In genomic region chr10:87865712-87866111, GRCm38 (mm10) we compare ENCODE assay signal across 21 mouse cellular contexts. TPM values are rescaled to one million over a fixed set of nuclear protein-coding genes. Genes with fewer than 3 reads are reported as not detected.
A peak's percentile ranks its signal among the peaks of the same experiment; 100 is the strongest.
DNase-seq lines count a peak whose midpoint lies in the region; ATAC-seq and TF ChIP-seq lines count a peak whose summit lies in the region.
"Had no signal": no experiment of that assay in that cellular context is flagged by ENCODE, and none has a peak within 500 bp of the region (broad histone marks: within the 10 kb centered on the region; RNA-seq: fewer than 3 reads in every experiment).

No protein-coding gene starts in this region.

- peak overlapping the region; percentile 18; the same call in 1 of the 2 replicates for H3K9ac ChIP-seq in liver, adult 2 months (ENCODE audit: low read depth, low read length)
- H3K9ac ChIP-seq in liver, embryonic 11.5 days (ENCODE audit: low read depth, low read length), result no peak overlapping the region
- H3K9ac ChIP-seq: embryonic facial prominence, embryonic 12.5 days; forebrain, embryonic 13.5 days; forebrain, embryonic 15.5 days; forebrain, postnatal 0 days had no signal

- no peaks in the 10 kb centered on the region for H3K27me3 ChIP-seq in liver, adult 2 months (ENCODE audit: control insufficient read depth, insufficient read depth, low read length)
- peaks cover 7% of the 10 kb centered on the region; the same call in 1 of the 2 replicates for H3K27me3 ChIP-seq in liver, embryonic 11.5 days (replicated peaks; ENCODE audit: control insufficient read depth, insufficient read depth, low read length)
- H3K27me3 ChIP-seq: CH12.LX; embryonic facial prominence, embryonic 12.5 days; forebrain, embryonic 15.5 days had no signal

- 72% methylated on average over 9 of the region's 9 CpGs for WGBS in liver, adult 2 months
- WGBS in liver, embryonic 11.5 days, result 92% methylated on average over 9 of the region's 9 CpGs

- ATAC-seq in liver, embryonic 11.5 days (replicated peaks; ENCODE audit: low FRiP score), result no peak
- ATAC-seq: CD4-positive, CD25-positive, alpha-beta regulatory T cell, adult 4 months; forebrain, embryonic 13.5 days; forebrain, embryonic 15.5 days; forebrain, postnatal 0 days had no signal

- H3K36me3 ChIP-seq in liver, adult 2 months (ENCODE audit: control insufficient read depth, insufficient read depth, low read length), result peaks cover 65% of the 10 kb centered on the region
- no peaks in the 10 kb centered on the region for H3K36me3 ChIP-seq in liver, embryonic 11.5 days (ENCODE audit: control insufficient read depth, insufficient read depth, low read length)
- H3K36me3 ChIP-seq: forebrain, embryonic 15.5 days; G1E had no signal

- TF ChIP-seq CTCF in liver, adult 2 months (IDR thresholded peaks at IDR 0.05; ENCODE audit: low read depth, low read length), result no peak

- peaks cover 7% of the 10 kb centered on the region; the same call in 1 of the 2 replicates for H3K79me2 ChIP-seq in liver, adult 2 months (ENCODE audit: control insufficient read depth, insufficient read depth, low read length)

- TF ChIP-seq POLR2A in liver, adult 2 months (IDR thresholded peaks at IDR 0.05; ENCODE audit: extremely low read depth, insufficient read depth, low read length), result no peak

- no peak overlapping the region for H3K4me3 ChIP-seq in liver, adult 2 months (ENCODE audit: insufficient read depth, low read depth, low read length)
- H3K4me3 ChIP-seq in liver, embryonic 11.5 days (ENCODE audit: low read depth, low read length), result no peak overlapping the region
- H3K4me3 ChIP-seq: embryonic facial prominence, embryonic 10.5 days; embryonic facial prominence, embryonic 12.5 days; forebrain, embryonic 13.5 days; forebrain, embryonic 15.5 days had no signal

- H3K4me1 ChIP-seq in liver, adult 2 months (ENCODE audit: control insufficient read depth, insufficient read depth, low read length), result peaks cover 39% of the 10 kb centered on the region
- no peaks in the 10 kb centered on the region for H3K4me1 ChIP-seq in liver, embryonic 11.5 days (replicated peaks; ENCODE audit: control insufficient read depth, insufficient read depth, low read length)

- DNase-seq in adrenal gland, postnatal 14 days, result peak; percentile 34
- DNase-seq in adrenal gland, adult 18-20 months (ENCODE audit: low spot score in 2 of 2), result no peak
- no peak for DNase-seq in liver, adult 2 months (ENCODE audit: extremely low read depth, low read depth, low spot score)
- no peak for DNase-seq in liver, embryonic 11.5 days (ENCODE audit: low spot score)
- peak; percentile 45 for DNase-seq in 3T3-L1 (ENCODE audit: low read depth, low spot score)
- DNase-seq in brain, adult 2 months (ENCODE audit: low read depth, low spot score), result peak; percentile 14
- no peak for DNase-seq in Muller cell, postnatal 12 days (ENCODE audit: inconsistent ontology term)
- DNase-seq: B cell, adult 2 months; cerebellum, adult 11-12 months; cerebellum, adult 2 months; cerebellum, adult 9-10 months; cerebellum, postnatal 10 days; cerebellum, postnatal 25 days; forebrain, postnatal 0 days had no signal

- H3K9me3 ChIP-seq in liver, embryonic 11.5 days (ENCODE audit: control insufficient read depth, low read length), result no peaks in the 10 kb centered on the region
- H3K9me3 ChIP-seq: embryonic facial prominence, embryonic 10.5 days; embryonic facial prominence, embryonic 12.5 days; forebrain, embryonic 13.5 days; forebrain, embryonic 15.5 days; G1E had no signal

- H3K27ac ChIP-seq in liver, adult 2 months (replicated peaks; ENCODE audit: insufficient read depth, low read depth, low read length), result peak overlapping the region; percentile 25
- H3K27ac ChIP-seq in liver, embryonic 11.5 days (ENCODE audit: low read depth, low read length), result no peak overlapping the region
- H3K27ac ChIP-seq: embryonic facial prominence, embryonic 12.5 days; forebrain, embryonic 13.5 days; forebrain, embryonic 15.5 days had no signal

- H3K4me2 ChIP-seq in liver, embryonic 11.5 days, result no peak overlapping the region
- H3K4me2 ChIP-seq: embryonic facial prominence, embryonic 12.5 days; forebrain, embryonic 13.5 days; forebrain, embryonic 15.5 days had no signal

RNA-seq across cellular contexts. Expression of gene Igf1, which starts 7.6 kb away (rescaled TPM):
- total RNA-seq in adrenal gland, postnatal 14 days (2021), result 23.4 and 112 TPM in 2 replicates
- 10 to 100 TPM; 11.5 to 34.9 TPM for total RNA-seq in adrenal gland, adult 18-20 months (2021)
- total RNA-seq in liver, adult 2 months (2014; rRNA removed), result 244 and 252 TPM in 2 replicates
- polyA plus RNA-seq in liver, adult 2 months (2012; rRNA removed), result 1,223 and 1,483 TPM in 2 replicates
- 21.8 and 22.6 TPM in 2 replicates for polyA plus RNA-seq in liver, embryonic 11.5 days (2014; fragmentation: Nextera tagmentation; extraction: Ambion mirVana)
- total RNA-seq: CH12.LX had no signal

Comparison
In these comparisons a context has a peak if more than half of its experiments do, and no peak if none do; other contexts are left out.
1. DNase-seq: peak in adrenal gland, postnatal 14 days (single experiment), 3T3-L1 (single experiment) and brain, adult 2 months (single experiment); none in adrenal gland, adult 18-20 months (0 of 2), liver, adult 2 months (single experiment), liver, embryonic 11.5 days (single experiment) and Muller cell, postnatal 12 days (single experiment).